9 mouse cellular contexts compared by ENCODE assay signal in genomic region chr14:75179255-75179963, GRCm38 (mm10). TPM values are rescaled to one million over a fixed set of nuclear protein-coding genes. Genes with fewer than 3 reads are reported as not detected.
DNase-seq lines count a peak whose midpoint lies in the region; ATAC-seq and TF ChIP-seq lines count a peak whose summit lies in the region.
"Had no signal": no experiment of that assay in that cellular context is flagged by ENCODE, and none has a peak within 500 bp of the region (broad histone marks: within the 10 kb centered on the region; RNA-seq: fewer than 3 reads in every experiment).

No protein-coding gene starts in this region.

- TF ChIP-seq POLR2A in thymus, adult 2 months (IDR thresholded peaks at IDR 0.05; ENCODE audit: control insufficient read depth, extremely low read depth, insufficient read depth, low read length, poor library complexity) = no peak

- H3K36me3 ChIP-seq in erythroblast, embryonic 14.5 days (ENCODE audit: control insufficient read depth) = no peaks in the 10 kb centered on the region
- no peaks in the 10 kb centered on the region for H3K36me3 ChIP-seq in thymus, adult 2 months (ENCODE audit: control insufficient read depth, insufficient read depth, low read length)
- H3K36me3 ChIP-seq in midbrain, embryonic 10.5 days = no peaks in the 10 kb centered on the region
- H3K36me3 ChIP-seq in kidney, embryonic 16.5 days (ENCODE audit: insufficient read depth, low read length) = no peaks in the 10 kb centered on the region
- H3K36me3 ChIP-seq: limb, embryonic 12.5 days had no signal

- no peaks in the 10 kb centered on the region for H3K27me3 ChIP-seq in erythroblast, embryonic 14.5 days (ENCODE audit: control insufficient read depth)
- no peaks in the 10 kb centered on the region for H3K27me3 ChIP-seq in thymus, adult 2 months (ENCODE audit: control insufficient read depth, insufficient read depth, low read length)
- H3K27me3 ChIP-seq in midbrain, embryonic 10.5 days (ENCODE audit: low read depth, poor library complexity, severe bottlenecking) = no peaks in the 10 kb centered on the region
- H3K27me3 ChIP-seq in kidney, embryonic 16.5 days (ENCODE audit: insufficient read depth, low read length) = no peaks in the 10 kb centered on the region
- H3K27me3 ChIP-seq: limb, embryonic 12.5 days had no signal

- 5% methylated on average over 20 of the region's 20 CpGs for WGBS in thymus, adult 2 months
- 85% methylated on average over 20 of the region's 20 CpGs for WGBS in midbrain, embryonic 10.5 days
- 83% methylated on average over 20 of the region's 20 CpGs for WGBS in kidney, embryonic 16.5 days

- H3K9me3 ChIP-seq in erythroblast, embryonic 14.5 days (ENCODE audit: control insufficient read depth, low read length) = no peaks in the 10 kb centered on the region
- no peaks in the 10 kb centered on the region for H3K9me3 ChIP-seq in midbrain, embryonic 10.5 days (replicated peaks)
- no peaks in the 10 kb centered on the region for H3K9me3 ChIP-seq in kidney, embryonic 16.5 days (ENCODE audit: low read length)
- H3K9me3 ChIP-seq: limb, embryonic 12.5 days had no signal

- peak overlapping the region; percentile 74 for H3K4me3 ChIP-seq in erythroblast, embryonic 14.5 days (replicated peaks)
- peak overlapping the region; percentile 70 for H3K4me3 ChIP-seq in thymus, adult 2 months (ENCODE audit: control insufficient read depth, insufficient read depth, low read length)
- no peak overlapping the region for H3K4me3 ChIP-seq in midbrain, embryonic 10.5 days
- no peak overlapping the region for H3K4me3 ChIP-seq in kidney, embryonic 16.5 days (ENCODE audit: low read length)
- H3K4me3 ChIP-seq: limb, embryonic 12.5 days had no signal

- peak overlapping the region; percentile 97 for H3K27ac ChIP-seq in thymus, adult 2 months (ENCODE audit: control insufficient read depth, insufficient read depth, low read length)
- H3K27ac ChIP-seq in midbrain, embryonic 10.5 days (replicated peaks) = no peak overlapping the region
- no peak overlapping the region for H3K27ac ChIP-seq in kidney, embryonic 16.5 days (ENCODE audit: low read length)
- H3K27ac ChIP-seq: limb, embryonic 12.5 days had no signal

- no peak overlapping the region for H3K9ac ChIP-seq in kidney, embryonic 16.5 days (replicated peaks; ENCODE audit: low read length)
- H3K9ac ChIP-seq: limb, embryonic 12.5 days had no signal

- H3K4me1 ChIP-seq in erythroblast, embryonic 14.5 days (ENCODE audit: control insufficient read depth) = peaks cover 37% of the 10 kb centered on the region
- peaks cover 37% of the 10 kb centered on the region for H3K4me1 ChIP-seq in thymus, adult 2 months (replicated peaks; ENCODE audit: control insufficient read depth, insufficient read depth, low read length)
- peaks cover 7% of the 10 kb centered on the region for H3K4me1 ChIP-seq in midbrain, embryonic 10.5 days
- H3K4me1 ChIP-seq in kidney, embryonic 16.5 days (ENCODE audit: insufficient read depth, low read length) = no peaks in the 10 kb centered on the region
- H3K4me1 ChIP-seq: limb, embryonic 12.5 days had no signal

- H3K4me2 ChIP-seq in kidney, embryonic 16.5 days (replicated peaks; ENCODE audit: low read depth, low read length) = no peak overlapping the region
- H3K4me2 ChIP-seq: limb, embryonic 12.5 days had no signal

- no peak for ATAC-seq in kidney, embryonic 16.5 days (ENCODE audit: low FRiP score, low TSS enrichment)

- peak; percentile 29 to 30 for DNase-seq in left cerebral cortex, postnatal 14 days (ENCODE audit: low spot score in 2 of 2)
- no peak for DNase-seq in left cerebral cortex, adult 11 months (ENCODE audit: low spot score)
- DNase-seq in lung, postnatal 36 days = peak; percentile 83
- DNase-seq in thymus, adult 2 months = peak; percentile 83
- DNase-seq in embryo, embryonic 9.5 days (ENCODE audit: extremely low spot score) = no peak
- DNase-seq in midbrain, embryonic 10.5 days (ENCODE audit: low spot score) = no peak

- TF ChIP-seq CTCF in thymus, adult 2 months (IDR thresholded peaks at IDR 0.05; ENCODE audit: borderline replicate concordance, control insufficient read depth, extremely low read depth, insufficient read depth, low read length, poor library complexity) = no peak

- intact Hi-C loops in left cerebral cortex, postnatal 14 days (cut with DNase I) = no loop called here

RNA-seq across cellular contexts. Expression of gene Lcp1, which starts 48.5 kb away (rescaled TPM):
- 1 to 10 TPM; 8.5 to 8.7 TPM for total RNA-seq in left cerebral cortex, postnatal 14 days (2021)
- 0.15 and 0.19 TPM in 2 replicates for polyA plus RNA-seq in erythroblast, embryonic 14.5 days (2012)
- 62.8 and 71.2 TPM in 2 replicates for polyA plus RNA-seq in thymus, adult 2 months (2012; rRNA removed)
- 26.4 and 28.7 TPM in 2 replicates for polyA plus RNA-seq in midbrain, embryonic 10.5 days (2016; fragmentation: Nextera tagmentation; extraction: Ambion mirVana)
- polyA plus RNA-seq in kidney, embryonic 16.5 days (2015; fragmentation: Nextera tagmentation; extraction: Ambion mirVana) = 20.6 and 23.4 TPM in 2 replicates

RNA-seq across cellular contexts. Expression of gene Lrrc63, which starts 48.7 kb away (rescaled TPM):
- total RNA-seq in left cerebral cortex, postnatal 14 days (2021) = under 1 TPM in 1 of 2 experiments, not detected in 1; 0.18 TPM
- not detected in 2 replicates for polyA plus RNA-seq in erythroblast, embryonic 14.5 days (2012)
- 0.04 TPM in 1 of 2 replicates, not detected in the other for polyA plus RNA-seq in thymus, adult 2 months (2012; rRNA removed)
- 0.17 and 0.19 TPM in 2 replicates for polyA plus RNA-seq in midbrain, embryonic 10.5 days (2016; fragmentation: Nextera tagmentation; extraction: Ambion mirVana)
- not detected in 2 replicates for polyA plus RNA-seq in kidney, embryonic 16.5 days (2015; fragmentation: Nextera tagmentation; extraction: Ambion mirVana)

Comparison
In these comparisons a context has a peak if more than half of its experiments do, and no peak if none do; other contexts are left out.
1. DNase-seq: peak in left cerebral cortex, postnatal 14 days (2 of 2), lung, postnatal 36 days (single experiment) and thymus, adult 2 months (single experiment); none in left cerebral cortex, adult 11 months (single experiment), embryo, embryonic 9.5 days (single experiment) and midbrain, embryonic 10.5 days (single experiment).
2. H3K4me3 ChIP-seq: peak in erythroblast, embryonic 14.5 days (single experiment) and thymus, adult 2 months (single experiment); none in midbrain, embryonic 10.5 days (single experiment) and kidney, embryonic 16.5 days (single experiment).
3. RNA of gene Lcp1, which starts 48.5 kb away (polyA plus RNA-seq): 62.8 to 71.2 TPM in thymus, adult 2 months, 26.4 to 28.7 TPM in midbrain, embryonic 10.5 days and 20.6 to 23.4 TPM in kidney, embryonic 16.5 days; 0.15 to 0.19 TPM in erythroblast, embryonic 14.5 days; every median in the first group is over 10 times any median in the second.